Mouse (Mus musculus) hematopoietic stem cell, adult 5-6 weeks (primary cell): ENCODE measurements around the gene Nktr. TPM values are rescaled to one million over a fixed set of nuclear protein-coding genes. Genes with fewer than 3 reads are reported as not detected.
A peak's percentile ranks its signal among the peaks of the same experiment; 100 is the strongest.

Source experiments
- ATAC-seq, 2 experiments: fragments of 125-278 bp in 1 of 2; replicated peaks in 1 of 2; 2 replicates each; pipeline ENCODE4 v1.8.0; 2016 to 2017; ENCODE audit warnings: inconsistent platforms in 2 of 2, mild to moderate bottlenecking in 2 of 2, moderate number of reproducible peaks in 2 of 2, low read depth in 1 of 2, moderate TSS enrichment in 1 of 2; ENCODE audit not compliant: low FRiP score in 2 of 2, poor library complexity in 2 of 2, severe bottlenecking in 2 of 2, insufficient read depth in 1 of 2, low TSS enrichment in 1 of 2
- total RNA-seq: library from RNA; stranded (forward); fragments of 172-1452, 232-1000 nt; gene quantifications from 2 replicates; pipeline ENCODE4 v1.2.3, GENCODE M21; 2017

The Nktr gene
- total RNA-seq, 1 experiment from 2014 or later, result 155 TPM

- ATAC-seq, result no peak
These were observed 37.8 kb downstream of the Nktr start for GRCm38 (mm10) chr9:121756785-121757184.

GRCm38 (mm10) chr9:121757432-121757831, 38.5 kb downstream of the Nktr start:
- peak; percentile 62 to 72 for ATAC-seq

GRCm38 (mm10) chr9:121757835-121758814, 39.2 kb downstream of the Nktr start:
- no peak for ATAC-seq

- ATAC-seq, result peak in 1 of 2 experiments; percentile 4; a peak in 1 of 4 replicates
These were observed 40.4 kb downstream of the Nktr start, which contains the start of gene Zfp651 for GRCm38 (mm10) chr9:121759091-121760081. Zfp651 (plus strand) TSS chr9:121759330.

GRCm38 (mm10) chr9:121760271-121761090, 41.5 kb downstream of the Nktr start:
- peak; percentile 51 to 55 for ATAC-seq

- no peak for ATAC-seq
These were observed 42.2 kb downstream of the Nktr start for GRCm38 (mm10) chr9:121761091-121761665.

- ATAC-seq, result no peak
These were observed 42.8 kb downstream of the Nktr start for GRCm38 (mm10) chr9:121761787-121762186.

- no peak for ATAC-seq
These were observed 43.3 kb downstream of the Nktr start for GRCm38 (mm10) chr9:121762248-121762647.

- ATAC-seq, result no peak
These were observed 43.8 kb downstream of the Nktr start for GRCm38 (mm10) chr9:121762761-121763160.

GRCm38 (mm10) chr9:121763716-121764115, 44.7 kb downstream of the Nktr start:
- no peak for ATAC-seq

- 0 out of 4 replicates have a peak, but pooled peaks have one; percentile 10 to 24 for ATAC-seq
These were observed 46.3 kb downstream of the Nktr start for GRCm38 (mm10) chr9:121765166-121765855.

GRCm38 (mm10) chr9:121772412-121772811, 53.4 kb downstream of the Nktr start:
- ATAC-seq, result no peak

GRCm38 (mm10) chr9:121775951-121776350, 57.0 kb downstream of the Nktr start:
- no peak for ATAC-seq

- ATAC-seq, result no peak
These were observed 57.5 kb downstream of the Nktr start for GRCm38 (mm10) chr9:121776511-121776910.

GRCm38 (mm10) chr9:121777484-121778065, 58.6 kb downstream of the Nktr start, which contains the start of gene Klhl40:
Klhl40 (plus strand) TSS chr9:121777607.
- ATAC-seq, result peak; percentile 31 to 42; a peak in 3 of 4 replicates
